Mouse (Mus musculus): ENCODE measurements around the gene Hivep1. TPM values are rescaled to one million over a fixed set of nuclear protein-coding genes. Genes with fewer than 3 reads are reported as not detected.

Hivep1 gene
- 10 to 100 TPM; 40.9 to 44.3 TPM for total RNA-seq (2021)
- long read RNA-seq, partial matches to known transcripts = 6 of 6 reads
- long read RNA-seq, other reads (novel, unspliced or antisense) = 0 of 6 reads

DNA sequence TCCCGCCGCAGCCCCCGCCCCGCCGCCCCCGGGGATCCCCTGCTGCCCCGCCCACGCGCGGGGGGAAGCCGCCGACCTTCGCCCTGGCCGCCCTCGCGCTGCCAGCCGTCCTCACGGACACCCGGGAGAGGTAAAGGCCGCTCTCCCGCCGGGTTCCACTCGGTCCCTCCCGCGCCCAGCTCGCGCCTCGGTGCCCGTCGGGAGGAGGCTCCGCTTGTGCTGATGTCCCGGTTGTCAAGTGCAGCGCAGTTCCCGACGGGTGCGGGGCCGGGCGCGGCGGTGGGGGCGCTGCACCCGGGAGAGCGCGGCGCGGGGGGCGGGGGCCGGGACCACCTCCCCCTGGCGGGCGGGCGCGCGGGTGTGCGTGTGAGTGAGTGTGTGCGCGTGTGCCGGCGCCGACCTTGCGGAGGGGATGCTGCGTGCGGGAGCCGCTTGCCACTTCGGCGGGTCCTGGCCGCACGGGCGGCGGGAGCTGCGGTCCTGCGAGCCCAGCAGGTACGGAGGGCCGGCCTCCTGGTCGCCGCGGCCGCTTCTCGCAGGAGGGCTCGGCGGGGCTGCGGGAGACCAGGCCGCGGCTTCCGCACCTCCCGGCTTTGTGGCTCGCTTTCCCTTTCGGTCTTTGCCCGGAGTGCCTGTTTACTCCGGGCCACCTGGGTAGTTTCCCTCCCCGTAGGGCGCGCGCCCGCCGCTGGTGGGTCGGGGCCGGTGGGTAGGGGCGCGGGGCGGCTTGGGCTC, at the start of gene Hivep1:
Hivep1 (plus strand) TSS at position 61 of the 735 bp plus-strand sequence.
- peak; percentile 71 to 80 for DNase-seq (ENCODE audit: low spot score in 2 of 2)

DNA sequence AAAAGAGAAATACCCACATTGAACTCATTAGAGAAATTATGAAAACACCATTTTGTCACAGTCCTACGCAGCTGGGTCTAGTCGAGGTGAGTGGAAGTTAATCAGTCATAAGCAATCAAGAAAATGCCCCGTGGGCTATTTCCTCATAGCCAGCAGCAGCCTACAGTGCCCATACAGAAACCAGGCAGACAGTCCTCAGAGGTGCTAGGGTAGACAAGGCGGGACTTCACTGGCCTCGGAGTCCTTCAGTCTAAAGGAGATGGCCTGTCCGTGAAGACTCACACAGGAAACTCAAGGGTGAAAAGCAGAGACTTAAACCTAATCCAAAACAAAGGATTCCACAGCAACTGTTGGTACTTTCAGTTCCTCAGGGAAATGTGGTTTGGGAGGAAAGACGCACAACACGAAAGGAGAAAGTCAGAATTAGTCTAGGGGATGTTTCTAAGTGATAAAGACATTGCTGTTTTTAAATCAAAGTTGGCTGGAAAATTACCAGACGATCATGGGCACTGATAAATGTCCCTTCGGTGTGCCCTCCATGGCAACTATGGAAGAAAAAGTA, 36.3 kb upstream of the Hivep1 start:
- DNase-seq (ENCODE audit: low spot score in 2 of 2) = no peak

DNA sequence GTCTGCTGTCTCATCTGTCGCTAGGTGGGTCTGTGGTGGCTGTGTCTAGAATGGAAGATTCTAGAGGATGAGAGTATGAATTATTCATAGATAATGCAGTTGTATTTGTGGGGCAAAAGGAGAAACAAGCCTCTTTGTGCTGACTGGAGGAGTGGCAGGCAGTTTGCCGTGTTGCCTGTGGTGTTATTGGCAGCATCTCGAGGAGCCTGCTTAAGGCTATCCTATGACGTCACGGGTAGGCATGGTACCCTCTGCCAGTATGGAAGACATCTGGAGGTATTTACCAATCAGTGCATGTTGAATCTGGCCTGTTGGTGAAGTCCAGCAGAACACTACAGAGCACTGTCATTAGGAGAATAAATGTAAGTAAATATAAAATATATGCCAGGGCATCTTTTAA, 35.6 kb upstream of the Hivep1 start:
- peak in 1 of 2 experiments; percentile 13 for DNase-seq (ENCODE audit: low spot score in 2 of 2)

DNA sequence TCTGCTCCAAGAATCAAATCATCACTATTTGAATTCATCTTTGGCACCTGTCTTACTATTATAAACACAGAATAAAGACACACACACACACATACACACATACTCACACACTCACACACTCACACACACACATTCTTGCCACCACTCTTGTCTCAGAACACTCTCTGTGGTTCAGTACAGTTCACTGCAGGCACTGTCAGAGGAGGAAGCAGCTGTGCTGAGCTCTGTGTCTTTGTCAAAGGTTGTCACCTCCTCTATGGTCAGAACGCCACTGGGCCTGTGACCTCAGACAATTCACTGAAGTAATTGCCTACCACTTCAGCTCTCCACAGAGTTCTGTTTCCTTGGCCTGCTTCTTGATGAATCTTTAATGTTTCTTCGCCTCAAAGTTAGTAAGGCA, 33.5 kb upstream of the Hivep1 start:
- no peak for DNase-seq (ENCODE audit: low spot score in 2 of 2)

DNA sequence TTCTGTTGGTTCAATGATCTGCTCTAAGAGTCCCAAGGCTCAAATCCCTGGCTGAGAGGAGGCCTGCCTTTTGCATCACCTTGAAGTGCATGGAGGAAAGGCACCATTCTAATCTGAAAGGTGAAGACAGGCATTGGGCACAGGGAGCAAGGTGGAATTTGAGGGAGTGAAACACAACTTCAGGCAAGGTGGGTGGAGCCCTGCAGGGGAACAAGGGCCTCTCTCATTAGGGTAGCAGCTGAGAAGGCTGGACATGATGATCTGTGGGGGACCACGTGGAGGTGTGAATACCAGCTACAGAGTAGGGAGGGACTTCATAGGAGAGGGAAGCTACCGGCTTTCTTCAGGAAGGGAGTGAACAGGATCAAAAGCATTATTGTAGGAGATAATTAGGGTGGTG, 10.6 kb upstream of the Hivep1 start:
- DNase-seq (ENCODE audit: low spot score in 2 of 2) = no peak

DNA sequence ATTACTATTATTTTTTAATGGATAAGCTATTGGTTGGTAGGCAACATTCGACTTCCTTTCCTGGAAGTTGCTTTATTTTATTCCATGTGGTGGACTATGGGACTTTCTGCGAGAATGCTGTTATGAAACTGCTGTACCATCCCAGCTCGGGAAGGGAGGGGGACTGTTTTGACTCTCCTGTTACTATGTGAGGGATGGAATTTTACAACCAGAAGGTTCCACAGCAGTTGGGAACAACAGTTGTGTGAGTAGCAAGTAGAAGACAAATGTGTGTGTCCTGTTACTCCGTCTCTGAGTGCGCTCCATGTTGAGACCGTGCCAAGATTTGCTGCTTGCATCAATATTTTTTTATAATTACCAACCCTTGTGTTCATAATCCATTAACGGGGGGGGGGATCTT, 8.4 kb upstream of the Hivep1 start:
- DNase-seq (ENCODE audit: low spot score in 2 of 2) = no peak

DNA sequence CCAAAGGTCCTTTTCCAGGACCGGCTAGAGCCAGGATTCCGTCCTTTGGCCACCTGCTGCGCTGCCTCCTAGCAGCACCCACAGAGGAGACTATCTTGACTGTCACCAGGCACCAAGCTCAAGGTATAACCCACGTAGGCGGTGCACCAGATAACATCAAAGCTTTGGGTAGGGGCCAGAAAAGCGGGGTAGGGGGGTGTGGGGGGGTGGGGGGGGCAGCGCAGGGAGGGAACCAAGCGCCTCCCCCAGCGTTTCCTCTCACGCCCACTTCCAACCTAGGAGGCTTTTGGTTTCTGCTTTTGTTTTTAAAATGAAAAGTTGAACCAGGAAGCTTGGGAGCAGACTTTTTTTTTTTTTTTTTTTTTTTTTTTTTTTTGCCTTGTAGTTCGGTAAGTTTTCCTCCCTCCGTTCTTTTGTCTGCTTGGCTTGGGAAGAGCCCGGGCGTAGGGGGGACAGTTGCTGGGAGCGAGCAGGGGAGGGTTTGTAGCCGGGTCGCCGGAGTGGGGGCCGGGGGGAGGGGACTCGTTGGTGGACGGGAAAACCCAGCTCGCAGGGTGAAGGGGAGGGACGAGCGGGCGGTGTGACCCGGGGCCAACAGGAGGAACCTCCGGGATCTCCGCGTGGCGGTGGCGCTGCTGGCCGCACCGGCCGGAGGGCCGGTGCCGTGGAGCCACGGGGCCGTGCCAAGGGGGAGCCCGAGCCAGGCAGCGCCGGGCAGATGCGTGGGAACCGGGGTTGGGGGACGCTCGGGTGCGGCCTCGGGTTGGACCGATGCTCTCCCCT, 2.6 kb upstream of the Hivep1 start:
- peak; percentile 50 to 73 for DNase-seq (ENCODE audit: low spot score in 2 of 2)

DNA sequence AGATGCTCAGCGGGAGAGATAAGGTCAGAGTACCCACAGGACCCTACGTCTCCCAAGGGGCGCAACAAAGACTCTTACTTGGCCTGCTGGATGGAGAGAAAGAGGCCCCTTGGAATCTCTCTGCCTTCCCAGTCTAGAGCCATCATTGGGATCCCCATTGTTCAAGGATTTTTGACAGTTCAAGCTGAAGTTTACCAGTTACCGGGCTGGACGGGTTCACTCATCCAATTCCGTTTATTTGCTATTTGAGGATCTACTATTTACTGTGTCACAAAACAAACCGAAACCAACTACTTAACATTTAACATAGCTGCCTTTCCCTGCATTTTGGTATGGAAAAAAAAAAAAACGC, 2.1 kb upstream of the Hivep1 start:
- no peak for DNase-seq (ENCODE audit: low spot score in 2 of 2)

DNA sequence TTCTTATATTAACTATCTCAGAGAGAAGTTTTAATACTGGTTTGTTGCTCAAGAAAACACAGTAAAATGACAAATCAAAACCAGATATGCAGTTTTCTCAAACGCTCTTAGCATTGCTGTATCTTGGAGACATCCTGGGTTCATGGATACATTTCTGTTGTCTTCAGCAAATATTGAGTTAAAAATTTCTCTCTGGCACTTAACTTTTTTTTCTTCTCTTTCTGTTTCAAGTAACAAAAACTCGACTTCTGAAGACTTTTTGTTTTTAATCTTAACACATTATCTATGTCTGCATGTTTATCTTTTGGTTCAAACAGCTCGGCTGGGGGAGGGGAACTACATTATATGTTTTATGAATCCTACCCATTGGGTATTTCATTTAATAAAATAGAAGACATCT, 1.7 kb upstream of the Hivep1 start:
- DNase-seq (ENCODE audit: low spot score in 2 of 2) = no peak

DNA sequence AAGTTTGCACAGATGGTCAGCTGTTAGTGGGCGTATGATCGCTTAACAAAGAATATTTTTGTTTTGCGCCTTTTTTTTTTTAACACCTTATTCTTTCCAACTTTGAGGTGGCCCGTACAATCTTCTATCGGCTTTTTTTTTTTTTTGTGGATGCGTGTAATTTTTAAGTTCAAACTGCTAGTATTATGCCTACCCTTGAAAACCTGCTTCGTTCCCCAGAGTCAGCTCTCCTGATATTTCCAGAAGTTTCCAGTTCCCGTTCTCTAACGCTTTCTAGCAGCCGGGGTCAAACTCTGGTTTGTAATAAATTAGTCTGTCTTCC, 980 bp upstream of the Hivep1 start:
- DNase-seq (ENCODE audit: low spot score in 2 of 2) = no peak

DNA sequence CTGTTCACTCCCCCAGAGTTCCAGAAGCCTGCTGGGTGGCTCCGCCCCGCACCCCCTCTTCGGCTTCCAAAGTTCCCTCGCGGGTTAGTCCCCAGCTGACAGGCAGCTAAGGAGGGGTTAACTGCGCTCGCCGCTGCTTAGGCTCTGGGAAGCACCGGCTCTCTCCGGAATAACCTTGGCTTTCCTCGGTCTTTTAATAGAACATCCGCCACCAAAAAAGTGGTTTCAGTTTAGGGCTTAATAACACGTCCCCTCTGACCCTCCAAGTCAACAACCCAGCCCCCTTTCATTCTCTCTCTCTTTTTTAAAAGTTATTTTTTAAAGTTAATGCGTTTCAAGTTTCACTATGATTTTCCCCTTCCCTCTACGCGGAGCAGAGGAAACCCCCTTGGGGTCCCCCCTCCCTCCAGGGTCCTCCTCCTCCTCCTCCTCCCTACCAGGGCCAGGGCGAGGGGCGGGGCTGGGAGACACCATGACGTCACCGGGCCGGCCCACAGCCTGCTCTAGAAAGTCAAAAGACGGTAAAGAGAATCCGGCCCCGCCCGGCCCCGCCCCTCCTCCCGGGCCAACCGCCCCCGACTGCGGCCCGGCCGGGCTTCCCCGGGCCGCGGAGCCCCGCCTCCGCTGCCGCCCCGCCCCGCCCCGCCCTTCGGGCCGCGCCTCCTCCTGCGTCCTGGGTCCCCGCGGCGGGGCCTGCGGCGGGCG, 467 bp upstream of the Hivep1 start:
- DNase-seq (ENCODE audit: low spot score in 2 of 2) = peak; percentile 94 to 95

DNA sequence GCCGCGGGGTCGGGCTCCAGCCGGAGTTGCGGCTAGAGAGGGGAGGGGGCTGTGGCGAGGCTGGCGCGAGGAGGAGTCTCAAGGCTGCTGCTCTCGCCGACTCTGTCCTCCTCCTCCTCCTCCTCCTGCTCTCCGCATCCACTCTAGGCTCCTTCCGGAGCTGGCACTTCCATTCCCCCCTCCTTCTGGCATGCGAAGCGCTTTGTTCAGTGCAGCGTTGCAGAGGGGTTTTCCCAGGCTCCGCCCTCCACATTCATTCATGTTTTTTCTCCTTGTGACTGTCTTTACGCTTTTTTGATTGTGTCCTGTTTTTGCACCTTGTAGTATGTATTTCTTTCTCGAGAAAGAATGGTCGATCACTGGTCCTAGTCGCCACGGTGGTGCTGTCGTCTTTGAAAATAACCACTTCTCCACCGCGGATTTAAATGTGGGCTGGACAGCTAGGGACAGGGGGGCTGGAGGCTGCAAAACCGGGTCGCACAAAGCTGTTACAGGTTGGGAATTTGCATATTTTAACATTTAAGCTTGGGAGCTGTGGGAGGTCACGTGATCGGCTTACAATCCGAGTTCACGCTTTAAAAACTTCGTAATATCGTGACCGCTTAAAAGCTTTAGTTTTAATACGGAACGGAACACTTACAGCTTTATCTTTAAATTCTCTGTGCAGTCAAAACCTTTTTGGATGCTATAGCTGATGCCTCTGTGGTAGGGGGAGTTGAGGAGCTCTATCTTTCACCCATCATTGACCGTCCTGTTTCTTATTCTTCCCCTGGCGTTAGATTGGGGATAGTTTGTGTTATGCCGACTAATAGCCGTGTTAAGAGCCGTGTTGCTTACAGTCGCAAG, 1.1 kb downstream of the Hivep1 start:
- DNase-seq (ENCODE audit: low spot score in 2 of 2) = peak; percentile 59 to 66

DNA sequence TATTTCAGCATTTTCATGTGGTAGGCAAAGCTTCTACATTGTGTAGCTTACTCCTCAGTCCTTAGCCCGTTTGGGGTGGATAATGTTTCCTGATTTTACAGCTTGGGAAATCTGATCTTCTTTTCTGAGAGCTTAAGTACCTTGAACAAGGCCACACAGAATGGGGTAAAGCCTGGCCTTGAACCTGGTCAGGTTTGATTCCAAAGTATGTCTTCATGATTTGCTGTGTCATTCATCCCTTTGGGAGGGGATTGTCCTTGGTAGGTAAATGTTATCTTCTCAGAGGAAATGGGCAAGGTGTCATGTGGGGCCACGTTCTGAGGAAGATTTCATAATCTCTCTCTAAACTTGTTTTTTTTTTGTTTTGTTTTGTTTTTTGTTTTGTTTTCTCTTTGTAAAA, 1.8 kb downstream of the Hivep1 start:
- DNase-seq (ENCODE audit: low spot score in 2 of 2) = no peak

DNA sequence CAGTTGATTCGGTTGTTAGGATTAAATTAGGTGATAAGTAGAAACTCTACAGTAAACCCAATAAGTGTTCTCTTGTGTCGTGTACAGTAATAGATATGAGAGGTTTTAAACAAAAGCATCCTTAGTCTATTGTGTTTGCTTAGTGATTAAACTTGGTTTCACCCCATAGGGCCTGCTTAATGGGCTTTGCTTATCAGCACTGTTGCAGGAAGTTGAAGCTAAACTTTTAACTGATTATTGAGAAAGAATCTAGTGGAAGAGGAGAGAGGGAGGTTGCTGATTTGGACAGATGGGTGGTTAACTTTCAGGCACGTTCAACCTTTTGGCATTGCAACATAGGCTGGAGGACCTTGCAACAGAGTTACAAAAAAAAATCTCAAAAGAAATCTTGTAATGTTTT, 2.3 kb downstream of the Hivep1 start:
- no peak for DNase-seq (ENCODE audit: low spot score in 2 of 2)

DNA sequence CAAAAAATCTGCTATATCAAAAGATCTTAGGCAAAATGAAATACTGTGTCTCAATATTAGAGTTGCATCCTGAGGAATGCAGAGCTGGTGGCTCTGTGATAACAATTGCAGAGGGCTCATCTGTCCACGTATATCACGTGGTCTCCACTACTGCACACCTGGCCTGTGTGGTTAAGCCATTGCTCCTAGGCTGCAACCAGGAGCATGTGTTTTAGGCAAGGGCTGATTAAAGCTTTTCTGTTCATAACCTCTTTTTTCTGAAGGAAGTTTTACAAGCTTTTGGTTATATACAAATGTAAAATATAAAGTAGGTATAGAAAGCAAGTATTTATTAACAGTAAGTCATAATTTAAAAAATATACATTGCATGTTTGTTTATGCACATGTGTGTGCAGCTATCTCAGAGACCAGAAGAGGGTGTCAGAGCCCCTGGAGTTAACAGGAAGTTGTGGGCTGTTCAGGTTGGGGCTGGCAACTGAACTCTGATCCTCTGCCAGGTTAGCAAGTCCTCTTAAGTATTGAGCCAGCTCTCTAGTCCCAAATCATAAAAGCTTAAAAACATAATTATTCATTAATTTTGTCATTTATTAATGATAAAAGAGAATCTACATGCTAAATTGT, 5.0 kb downstream of the Hivep1 start:
- no peak for DNase-seq (ENCODE audit: low spot score in 2 of 2)

DNA sequence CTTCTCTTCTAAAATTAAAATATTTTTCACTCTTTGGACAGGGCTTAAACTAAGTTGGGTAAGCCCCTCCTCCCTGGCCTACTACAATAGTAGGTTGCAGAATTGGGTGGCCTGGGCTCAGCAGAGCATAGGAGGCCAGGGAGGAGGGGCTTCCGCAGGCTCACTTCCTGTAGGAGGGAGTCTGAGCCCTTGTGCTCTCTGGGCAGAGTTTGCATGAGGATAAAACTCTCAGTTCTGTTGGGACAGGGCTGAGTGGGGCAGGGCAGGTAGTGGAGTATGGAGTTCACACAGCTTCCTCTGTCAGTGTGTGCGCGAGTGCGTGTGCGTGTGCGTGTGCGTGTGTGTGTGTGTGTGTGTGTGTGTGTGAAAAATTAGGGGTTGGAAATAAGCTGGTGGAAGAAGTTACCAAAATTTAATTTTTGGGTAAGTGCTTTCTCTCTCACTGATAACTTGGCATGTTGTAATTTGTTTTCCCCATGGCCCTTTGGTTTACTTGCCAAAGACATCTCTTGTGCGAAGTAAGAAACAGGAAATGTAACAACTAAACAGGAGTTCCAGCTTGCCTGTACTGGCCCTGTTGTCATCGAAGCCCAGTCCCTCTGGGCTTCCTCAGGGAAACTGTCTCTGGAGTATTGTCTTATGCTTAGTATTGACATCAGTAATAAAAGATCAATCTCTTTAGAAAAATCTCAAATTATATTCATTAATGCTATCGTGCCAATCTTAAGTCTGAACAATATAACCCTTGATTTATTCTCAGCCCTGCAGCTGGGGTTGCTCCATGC, 9.2 kb downstream of the Hivep1 start:
- no peak for DNase-seq (ENCODE audit: low spot score in 2 of 2)

DNA sequence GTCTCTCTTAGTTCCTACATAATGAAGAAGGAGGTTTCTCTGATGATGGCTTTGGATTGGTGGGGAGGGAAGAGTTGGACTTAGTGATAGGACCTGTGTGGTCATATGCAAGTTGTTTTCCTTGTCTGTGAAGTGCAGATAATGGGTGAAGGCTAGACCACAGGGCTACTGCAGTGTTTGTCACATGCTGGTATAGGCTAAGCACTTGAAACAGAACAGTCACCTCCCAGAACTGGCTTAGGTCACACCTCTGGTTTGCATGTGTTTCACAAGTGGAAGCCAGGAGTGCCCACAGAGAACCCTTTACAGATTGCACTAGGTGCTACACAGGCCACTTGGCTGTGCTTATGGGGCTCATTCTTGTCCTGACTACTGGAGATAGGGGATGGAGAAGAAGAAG, 12.4 kb downstream of the Hivep1 start:
- no peak for DNase-seq (ENCODE audit: low spot score in 2 of 2)

DNA sequence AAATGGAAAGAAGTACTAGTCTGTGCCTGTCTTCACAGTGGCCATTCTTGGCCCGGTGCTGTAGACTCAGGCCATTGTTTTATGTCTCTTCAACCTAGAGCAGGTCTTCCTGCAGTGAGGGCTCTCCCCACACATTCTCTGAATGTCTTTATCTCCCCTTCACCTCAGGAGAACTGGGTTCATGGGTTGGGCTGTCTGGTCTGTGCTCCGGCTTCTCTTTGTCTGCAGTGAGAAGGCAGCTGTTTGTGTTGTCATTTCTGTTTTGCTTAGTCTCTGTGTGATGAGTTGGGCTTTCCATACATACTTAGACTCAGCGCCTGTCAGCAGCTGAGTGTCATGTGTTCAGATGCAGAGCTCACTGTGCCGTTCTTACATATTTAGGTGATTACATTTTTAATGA, 18.4 kb downstream of the Hivep1 start:
- no peak for DNase-seq (ENCODE audit: low spot score in 2 of 2)

DNA sequence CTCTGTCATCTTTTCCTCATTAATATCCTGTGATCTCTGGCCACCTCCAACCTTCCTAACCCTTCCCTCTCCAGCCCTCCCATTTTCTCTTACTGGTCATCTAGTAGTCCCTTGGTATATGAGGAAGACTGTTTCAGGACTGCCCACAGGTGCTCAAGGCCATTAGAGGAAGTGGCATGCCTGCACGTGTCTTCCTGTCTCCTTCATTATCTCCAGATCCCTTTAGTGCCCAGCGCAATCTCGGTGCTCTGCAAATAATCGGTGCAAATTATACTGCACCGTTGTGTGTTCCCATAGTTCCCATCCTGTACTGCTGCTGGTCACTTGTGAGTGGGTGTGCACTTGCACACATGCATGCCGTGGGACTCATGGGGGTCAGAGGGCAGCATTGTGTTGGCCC, 19.2 kb downstream of the Hivep1 start:
- DNase-seq (ENCODE audit: low spot score in 2 of 2) = no peak

DNA sequence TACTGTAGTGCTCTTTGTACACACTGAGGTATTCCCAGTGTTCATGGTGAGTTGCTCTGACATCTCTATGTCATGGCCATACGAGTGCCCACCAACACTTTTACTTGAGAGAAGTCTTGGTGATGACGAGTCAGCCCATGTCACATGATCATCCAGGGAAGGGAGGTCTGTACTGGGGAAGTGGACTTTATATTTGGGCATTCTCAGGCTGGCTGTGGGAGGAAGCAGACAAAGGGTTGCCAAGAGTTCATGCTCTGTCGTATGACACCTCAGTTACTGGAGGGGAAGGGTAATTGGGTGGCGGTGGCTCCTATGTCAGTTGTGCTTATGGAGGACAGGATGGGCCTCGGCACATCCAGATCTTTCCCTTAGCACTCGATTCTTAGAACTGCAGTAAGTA, 21.5 kb downstream of the Hivep1 start:
- DNase-seq (ENCODE audit: low spot score in 2 of 2) = no peak

All from layer of hippocampus, postnatal 10 days (tissue).